Mouse (Mus musculus) heart, adult 2 months (tissue): Measurements from ENCODE around the gene Ttll6. TPM values are rescaled to one million over a fixed set of nuclear protein-coding genes. Genes with fewer than 3 reads are reported as not detected.

Source experiments
- DNase-seq, 2 experiments: peaks; one replicate each; pipeline ENCODE4 v3.0.0; 2021
- H3K27ac ChIP-seq: fragments of 200-600 bp; 2 replicates; pipeline ENCODE4 v1.8.1; 2022
- H3K27me3 ChIP-seq: fragments of 200-500 bp; 2 replicates; pipeline ENCODE4 v1.6.1; 2012; ENCODE audit warnings: mild to moderate bottlenecking, low read length, inconsistent platforms, mixed read lengths; ENCODE audit not compliant: control insufficient read depth, insufficient read depth
- H3K36me3 ChIP-seq: fragments of 200-500 bp; 2 replicates; pipeline ENCODE4 v1.6.1; 2012; ENCODE audit warnings: low read length, inconsistent platforms; ENCODE audit not compliant: control insufficient read depth, insufficient read depth
- H3K4me1 ChIP-seq: fragments of 200-500 bp; 2 replicates; pipeline ENCODE4 v1.6.1; 2011; ENCODE audit warnings: low read length; ENCODE audit not compliant: control insufficient read depth, insufficient read depth
- H3K4me3 ChIP-seq: fragments of 200-600 bp; 2 replicates; pipeline ENCODE4 v1.8.1; 2022
- H3K79me2 ChIP-seq: fragments of 200-500 bp; replicated peaks from 2 replicates; pipeline ENCODE4 v1.6.1; 2012; ENCODE audit warnings: mild to moderate bottlenecking, inconsistent platforms, low read length, moderate library complexity, mixed read lengths; ENCODE audit not compliant: control insufficient read depth, insufficient read depth
- H3K9ac ChIP-seq: fragments of 200-500 bp; 2 replicates; pipeline ENCODE4 v1.6.1; 2012; ENCODE audit warnings: low read depth, mild to moderate bottlenecking, control low read depth, inconsistent platforms, low read length, mixed read lengths
- CTCF ChIP-seq: fragments of 200-600 bp; IDR thresholded peaks from 2 replicates; pipeline ENCODE4 v1.8.1; 2022; ENCODE audit warnings: antibody characterized with exemption, mild to moderate bottlenecking, moderate library complexity
- EP300 ChIP-seq: fragments of 200-500 bp; IDR thresholded peaks from 2 replicates; pipeline ENCODE4 v1.6.1; 2011; ENCODE audit warnings: low read depth, low read length, control low read depth; ENCODE audit not compliant: insufficient read depth
- POLR2A ChIP-seq: fragments of 200-500 bp; IDR thresholded peaks from 2 replicates; pipeline ENCODE4 v1.6.1; 2011; ENCODE audit warnings: mild to moderate bottlenecking, low read depth, low read length, control low read depth; ENCODE audit not compliant: insufficient read depth
- WGBS: fragments of 180-500 bp; shearing (Covaris S2); methylation state at CpG from one replicate; pipeline ENCODE4 v1.1.7; 2018; 5-methylcytosine and 5-hydroxymethylcytosine counted together
- intact Hi-C: fragments of 180-260 bp; cut with DNase I; formaldehyde crosslinking; loops from one replicate; pipeline ENCODE4 v1.15.1; 2025
- polyA plus RNA-seq: library from polyadenylated mRNA; depleted of rRNA; stranded (reverse); fragments of >200 nt; gene quantifications from 2 replicates; pipeline ENCODE4 v1.2.3, GENCODE M21; 2012
- total RNA-seq, 2 experiments: library from RNA; stranded (reverse); gene quantifications; 2 replicates each; pipeline ENCODE4 v1.2.3; 2021

Ttll6 gene
- total and polyA plus RNA-seq, 3 experiments: 0.18 TPM; not detected in 2

- intact Hi-C loops: no loop called here
- Histone ChIP-seq H3K4me1 (no peaks in the 10 kb centered on the region), H3K79me2 (no peaks in the 10 kb centered on the region), H3K36me3 (no peaks in the 10 kb centered on the region), H3K27me3 (peaks cover 35% of the 10 kb centered on the region), H3K4me3 (no peak overlapping the region), H3K27ac (no peak overlapping the region), H3K9ac (no peak overlapping the region)
- DNase-seq: no peak
- WGBS: 2% methylated on average over 25 of the region's 25 CpGs
- TF ChIP-seq POLR2A (no peak), CTCF (no peak), EP300 (no peak)
Observed at GRCm38 (mm10) chr11:96172511-96173287, 39.1 kb downstream of the Ttll6 start.

- Histone ChIP-seq H3K27ac (no peak overlapping the region), H3K4me1 (no peaks in the 10 kb centered on the region), H3K36me3 (no peaks in the 10 kb centered on the region), H3K27me3 (peaks cover 39% of the 10 kb centered on the region), H3K9ac (no peak overlapping the region), H3K79me2 (no peaks in the 10 kb centered on the region), H3K4me3 (no peak overlapping the region)
- no peak for TF ChIP-seq POLR2A
- no peak for TF ChIP-seq EP300
- TF ChIP-seq CTCF: no peak
- 2% methylated on average over 16 of the region's 16 CpGs for WGBS
- DNase-seq: no peak
- intact Hi-C loops: no loop called here
Observed at GRCm38 (mm10) chr11:96173288-96173840, 39.8 kb downstream of the Ttll6 start.

GRCm38 (mm10) chr11:96174881-96175280, 41.3 kb downstream of the Ttll6 start:
- H3K27ac ChIP-seq: no peak overlapping the region
- DNase-seq: no peak
- WGBS: 8% methylated on average over 6 of the region's 6 CpGs
- H3K4me1 ChIP-seq: no peaks in the 10 kb centered on the region
- TF ChIP-seq CTCF (no peak), POLR2A (no peak), EP300 (no peak)
- H3K36me3 ChIP-seq: no peaks in the 10 kb centered on the region
- H3K9ac ChIP-seq: no peak overlapping the region
- no peak overlapping the region for H3K4me3 ChIP-seq
- H3K27me3 ChIP-seq: peaks cover 37% of the 10 kb centered on the region
- H3K79me2 ChIP-seq: no peaks in the 10 kb centered on the region
- intact Hi-C loops: no loop called here

DNA sequence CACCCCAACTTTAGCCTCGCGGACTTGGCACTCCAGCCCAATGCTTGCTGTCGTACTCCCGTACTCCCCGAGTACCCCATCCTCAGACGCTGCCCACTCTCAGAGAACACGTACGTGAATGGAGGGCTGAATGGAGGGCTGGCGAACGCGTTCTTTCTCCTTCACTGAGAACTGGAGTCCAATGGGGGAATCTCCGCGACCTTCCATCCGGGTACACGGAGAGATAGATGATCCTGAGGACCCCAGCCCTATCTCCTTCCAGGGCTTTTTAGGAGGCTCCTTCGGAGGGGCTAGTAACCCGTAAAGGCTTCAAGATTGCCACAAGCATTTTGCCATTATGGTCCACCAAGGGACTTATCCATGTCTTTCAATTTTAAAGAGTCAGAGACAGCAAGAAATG, 41.9 kb downstream of the Ttll6 start:
- no peak for TF ChIP-seq POLR2A
- 3% methylated on average over 17 of the region's 17 CpGs for WGBS
- Histone ChIP-seq H3K27ac (no peak overlapping the region), H3K27me3 (peaks cover 38% of the 10 kb centered on the region), H3K9ac (no peak overlapping the region), H3K36me3 (no peaks in the 10 kb centered on the region), H3K4me3 (no peak overlapping the region), H3K79me2 (no peaks in the 10 kb centered on the region), H3K4me1 (no peaks in the 10 kb centered on the region)
- intact Hi-C loops: no loop called here
- DNase-seq: no peak

- no peak overlapping the region for H3K4me3 ChIP-seq
- H3K4me1 ChIP-seq: no peaks in the 10 kb centered on the region
- intact Hi-C loops: no loop called here
- DNase-seq: no peak
- no peak overlapping the region for H3K27ac ChIP-seq
- peaks cover 34% of the 10 kb centered on the region for H3K27me3 ChIP-seq
- TF ChIP-seq CTCF (no peak), EP300 (no peak)
- no peak overlapping the region for H3K9ac ChIP-seq
- H3K36me3 ChIP-seq: no peaks in the 10 kb centered on the region
- WGBS: 6% methylated on average over 9 of the region's 9 CpGs
- no peaks in the 10 kb centered on the region for H3K79me2 ChIP-seq
Observed at GRCm38 (mm10) chr11:96175951-96176530, 42.5 kb downstream of the Ttll6 start.

DNA sequence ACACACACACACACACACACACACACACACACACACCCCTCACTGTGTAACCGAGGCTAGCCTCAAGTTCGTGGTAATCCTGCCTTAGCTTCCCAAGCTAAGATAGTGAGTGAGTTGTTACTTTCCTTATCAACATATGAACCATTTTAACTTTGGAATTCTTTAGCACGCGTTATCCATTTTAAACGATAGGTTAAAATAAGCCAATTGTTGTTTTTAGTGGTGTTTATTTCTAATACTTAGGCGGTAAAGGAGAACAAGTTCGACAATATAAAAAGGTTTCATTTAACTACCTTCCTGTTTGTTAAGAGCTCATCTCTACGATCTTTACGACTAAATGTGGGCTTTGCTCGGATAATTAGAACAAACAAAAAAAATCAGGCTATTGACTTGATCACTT, 43.3 kb downstream of the Ttll6 start:
- intact Hi-C loops: no loop called here
- Histone ChIP-seq H3K79me2 (no peaks in the 10 kb centered on the region), H3K9ac (no peak overlapping the region), H3K4me3 (no peak overlapping the region), H3K27me3 (peaks cover 32% of the 10 kb centered on the region), H3K27ac (no peak overlapping the region), H3K4me1 (no peaks in the 10 kb centered on the region), H3K36me3 (no peaks in the 10 kb centered on the region)
- TF ChIP-seq EP300 (no peak), POLR2A (no peak), CTCF (no peak)
- no peak for DNase-seq
- 4% methylated on average over 10 of the region's 10 CpGs for WGBS
